Mouse (Mus musculus): ENCODE results near the gene Kiz.

GRCm38 (mm10) chr2:146925846-146926245 lies 70.2 kb downstream of the Kiz start:
- TF ChIP-seq CTCF (IDR thresholded peaks at IDR 0.05 in 2 of 3, conservative IDR thresholded peaks at IDR 0.05 in 1 of 3; ENCODE audit: control insufficient read depth in 1 of 3, insufficient read depth in 1 of 3, low read depth in 2 of 3, low read length in 3 of 3, poor library complexity in 1 of 3, severe bottlenecking in 1 of 3) (no peak), GATA1 (IDR thresholded peaks at IDR 0.05; ENCODE audit: low read depth, low read length) (no peak), EP300 (IDR thresholded peaks at IDR 0.05; ENCODE audit: low read depth in 1 of 2, low read length in 2 of 2) (no peak), NELFE (IDR thresholded peaks at IDR 0.05; ENCODE audit: low read depth, low read length) (no peak), GABPA (IDR thresholded peaks at IDR 0.05; ENCODE audit: low read depth, low read length) (no peak), RAD21 (IDR thresholded peaks at IDR 0.05; ENCODE audit: low read depth, low read length) (no peak), ZC3H11A (IDR thresholded peaks at IDR 0.05; ENCODE audit: low read depth, low read length) (no peak), ZMIZ1 (IDR thresholded peaks at IDR 0.05; ENCODE audit: low read depth, low read length) (no peak), MAFK (IDR thresholded peaks at IDR 0.05; ENCODE audit: borderline replicate concordance, low read depth, low read length) (no peak), POLR2A (IDR thresholded peaks at IDR 0.05; ENCODE audit: control insufficient read depth in 1 of 2, insufficient read depth in 1 of 2, low read depth in 1 of 2, low read length in 2 of 2, poor library complexity in 1 of 2) (no peak), POLR2AphosphoS5 (IDR thresholded peaks at IDR 0.05; ENCODE audit: borderline replicate concordance, low read depth, low read length) (no peak), CHD1 (IDR thresholded peaks at IDR 0.05; ENCODE audit: low read depth, low read length) (no peak)

All from MEL (cell line).